Mouse (Mus musculus): ENCODE results near the gene Ptcd2.

DNA sequence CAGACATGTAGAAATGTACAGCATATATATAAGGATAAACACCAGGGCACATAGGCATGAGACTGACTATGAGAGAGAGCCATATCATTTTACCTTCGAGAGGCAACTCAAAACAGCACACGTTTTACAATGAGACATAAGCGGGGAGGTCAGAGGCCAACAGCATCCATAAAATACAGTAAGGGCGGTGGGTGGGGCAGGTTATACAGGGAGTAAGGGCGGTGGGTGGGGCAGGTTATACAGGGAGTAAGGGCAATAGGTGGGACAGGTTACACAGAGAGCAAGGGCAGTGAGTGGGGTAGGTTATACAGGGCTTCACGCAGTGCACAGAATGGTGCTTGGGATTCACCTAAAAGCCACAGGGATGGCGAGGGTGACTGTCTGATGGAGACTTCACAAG, 24.1 kb downstream of the Ptcd2 start:
- no peak for TF ChIP-seq CTCF (IDR thresholded peaks at IDR 0.05; ENCODE audit: low read depth)
- TF ChIP-seq EP300 (IDR thresholded peaks at IDR 0.05; ENCODE audit: low read depth): no peak
